12 mouse cellular contexts compared by ENCODE assay signal in the genomic region with DNA sequence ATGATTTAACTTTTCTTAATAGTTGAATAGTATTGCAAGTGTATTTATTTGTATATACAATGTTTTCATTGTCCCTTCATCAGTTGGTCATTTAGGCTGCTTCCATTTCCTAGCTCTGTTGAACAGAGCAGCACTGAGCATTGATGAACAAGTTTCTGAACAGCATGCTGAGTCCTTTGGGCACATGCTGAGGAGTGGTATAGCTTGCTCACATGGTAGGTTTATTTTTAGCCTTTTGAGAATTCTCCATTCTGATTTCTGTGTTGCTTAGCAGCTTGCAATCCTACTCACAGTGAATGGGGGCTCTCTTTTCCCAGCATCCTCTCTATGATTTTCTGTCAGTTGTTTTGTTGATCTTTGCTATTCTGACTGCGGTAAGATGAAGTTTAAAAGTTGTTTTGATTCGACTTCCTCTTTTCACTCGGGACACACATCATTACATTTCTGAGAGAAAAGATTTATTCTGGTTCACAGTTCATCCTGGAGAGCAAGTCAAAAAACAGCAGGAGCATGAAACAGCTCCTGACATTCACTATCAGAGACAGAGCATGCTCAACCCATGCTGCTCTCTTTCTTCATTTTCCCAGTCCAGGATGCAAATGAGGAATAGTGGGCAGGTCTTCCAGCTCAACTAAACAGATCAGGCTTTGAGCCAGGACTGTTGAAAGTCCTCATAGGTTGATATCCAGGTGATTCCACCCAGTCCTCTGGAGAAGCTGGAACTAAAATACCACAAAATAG.
"Had no signal": no experiment of that assay in that cellular context is flagged by ENCODE, and none has a peak within 500 bp of the region (broad histone marks: within the 10 kb centered on the region; RNA-seq: fewer than 3 reads in every experiment).

No protein-coding gene starts in this region.

- H3K9me3 ChIP-seq: limb, embryonic 15.5 days; liver, embryonic 12.5 days; neural tube, embryonic 15.5 days had no signal

- H3K9ac ChIP-seq: limb, embryonic 15.5 days; liver, embryonic 12.5 days; lung, embryonic 14.5 days; neural tube, embryonic 15.5 days had no signal

- DNase-seq: kidney, postnatal 25 days; layer of hippocampus, adult 9-11 months; layer of hippocampus, postnatal 36 days; lung, embryonic 14.5 days; lung, postnatal 10 days; lung, postnatal 4 days; thymus, postnatal 4 days had no signal

- H3K4me2 ChIP-seq: limb, embryonic 15.5 days; liver, embryonic 12.5 days; lung, embryonic 14.5 days; neural tube, embryonic 15.5 days had no signal

- H3K4me3 ChIP-seq: limb, embryonic 15.5 days; liver, embryonic 12.5 days; myocyte; neural tube, embryonic 15.5 days had no signal

- H3K27ac ChIP-seq: limb, embryonic 15.5 days; liver, embryonic 12.5 days; neural tube, embryonic 15.5 days; stomach, postnatal 0 days had no signal

- H3K4me1 ChIP-seq: limb, embryonic 15.5 days; liver, embryonic 12.5 days; neural tube, embryonic 15.5 days had no signal

- ATAC-seq: liver, embryonic 12.5 days had no signal

- H3K27me3 ChIP-seq: limb, embryonic 15.5 days; liver, embryonic 12.5 days; neural tube, embryonic 15.5 days had no signal

- H3K36me3 ChIP-seq: limb, embryonic 15.5 days; liver, embryonic 12.5 days; neural tube, embryonic 15.5 days had no signal
